Mouse (Mus musculus): ENCODE results near the gene Cadps.

The Cadps gene

GRCm38 (mm10) chr14:12529961-12530542, 292.8 kb downstream of the Cadps start:
- in situ Hi-C loops (cut with MseI, MboI), result loop anchor here (5.0 to 10.0 kb wide), 3 partner anchors 225 to 375 kb away; no protein-coding TSS in a partner anchor

- in situ Hi-C loops (cut with MseI, MboI), result loop anchor here in 1 of 2 experiments (5.0 to 10.0 kb wide), 2 partner anchors 222 to 320 kb away; no protein-coding TSS in a partner anchor
These were observed 295.6 kb downstream of the Cadps start for GRCm38 (mm10) chr14:12527296-12527695.

GRCm38 (mm10) chr14:12507018-12507417, 315.9 kb downstream of the Cadps start:
- in situ Hi-C loops (cut with MseI, MboI), result no loop called here

- in situ Hi-C loops (cut with MseI, MboI), result no loop called here
These were observed 318.5 kb downstream of the Cadps start for GRCm38 (mm10) chr14:12504191-12504947.

GRCm38 (mm10) chr14:12462206-12462605, 360.7 kb downstream of the Cadps start:
- in situ Hi-C loops (cut with MseI, MboI), result no loop called here

- in situ Hi-C loops (cut with MseI, MboI), result no loop called here
These were observed 363.2 kb downstream of the Cadps start for GRCm38 (mm10) chr14:12459700-12460099.

- in situ Hi-C loops (cut with MseI, MboI), result no loop called here
These were observed 367.8 kb downstream of the Cadps start for GRCm38 (mm10) chr14:12455064-12455591.

GRCm38 (mm10) chr14:12450807-12451206, 372.1 kb downstream of the Cadps start:
- in situ Hi-C loops (cut with MseI, MboI), result no loop called here

GRCm38 (mm10) chr14:12448883-12449282, 374.0 kb downstream of the Cadps start:
- in situ Hi-C loops (cut with MseI, MboI), result no loop called here

GRCm38 (mm10) chr14:12441019-12441418, 381.9 kb downstream of the Cadps start:
- in situ Hi-C loops (cut with MseI, MboI), result no loop called here

- in situ Hi-C loops (cut with MseI, MboI), result no loop called here
These were observed 384.9 kb downstream of the Cadps start for GRCm38 (mm10) chr14:12437976-12438375.

- in situ Hi-C loops (cut with MseI, MboI), result no loop called here
These were observed 385.5 kb downstream of the Cadps start for GRCm38 (mm10) chr14:12437422-12437821.

GRCm38 (mm10) chr14:12436903-12437368, 385.9 kb downstream of the Cadps start:
- in situ Hi-C loops (cut with MseI, MboI), result no loop called here

GRCm38 (mm10) chr14:12428021-12428654, 394.7 kb downstream of the Cadps start:
- in situ Hi-C loops (cut with MseI, MboI), result no loop called here

GRCm38 (mm10) chr14:12425311-12425710, 397.6 kb downstream of the Cadps start:
- in situ Hi-C loops (cut with MseI, MboI), result no loop called here

GRCm38 (mm10) chr14:12410276-12410675, 412.6 kb downstream of the Cadps start:
- in situ Hi-C loops (cut with MseI, MboI), result no loop called here

- in situ Hi-C loops (cut with MseI, MboI), result no loop called here
These were observed 413.1 kb downstream of the Cadps start for GRCm38 (mm10) chr14:12409811-12410210.

- in situ Hi-C loops (cut with MseI, MboI), result no loop called here
These were observed 416.3 kb downstream of the Cadps start for GRCm38 (mm10) chr14:12406588-12406987.

- in situ Hi-C loops (cut with MseI, MboI), result no loop called here
These were observed 417.7 kb downstream of the Cadps start for GRCm38 (mm10) chr14:12405201-12405600.

- in situ Hi-C loops (cut with MseI, MboI), result no loop called here
These were observed 418.2 kb downstream of the Cadps start for GRCm38 (mm10) chr14:12404724-12405123.

GRCm38 (mm10) chr14:12404052-12404451, 418.8 kb downstream of the Cadps start:
- in situ Hi-C loops (cut with MseI, MboI), result no loop called here

- in situ Hi-C loops (cut with MseI, MboI), result no loop called here
These were observed 422.8 kb downstream of the Cadps start for GRCm38 (mm10) chr14:12400116-12400515.

Measured in mouse trophoblast stem cell (cell line).